Mouse (Mus musculus) MEL (cell line): ENCODE data around the gene Neurl4. TPM values are rescaled to one million over a fixed set of nuclear protein-coding genes. Genes with fewer than 3 reads are reported as not detected.
A peak's percentile ranks its signal among the peaks of the same experiment; 100 is the strongest.

ENCODE experiments used
- DNase-seq: peaks from one replicate; pipeline ENCODE4 v3.0.0; 2011; ENCODE audit warnings: low read depth, low spot score
- H3K27ac ChIP-seq: 2 replicates; pipeline ENCODE4 v1.5.1; 2012; ENCODE audit warnings: low read depth, mild to moderate bottlenecking, control low read depth, low read length, moderate library complexity; ENCODE audit not compliant: control insufficient read depth
- H3K27me3 ChIP-seq, 2 experiments: fragments of 150-350 bp in 1 of 2; sonication (generic) in 1 of 2; 2 replicates each; pipeline ENCODE4 v1.6.1; 2012; ENCODE audit warnings: low read length in 2 of 2, mild to moderate bottlenecking in 2 of 2, improper control_type of control experiment in 1 of 2, moderate library complexity in 1 of 2; ENCODE audit not compliant: insufficient read depth in 2 of 2, control insufficient read depth in 1 of 2
- H3K36me3 ChIP-seq, 2 experiments: 2 replicates each; pipeline ENCODE4 v1.6.1; 2012 to 2014; ENCODE audit warnings: low read length in 2 of 2, improper control_type of control experiment in 1 of 2, inconsistent platforms in 1 of 2, mild to moderate bottlenecking in 1 of 2; ENCODE audit not compliant: insufficient read depth in 2 of 2, control insufficient read depth in 1 of 2
- H3K4me1 ChIP-seq, 2 experiments: fragments of 150-350 bp in 1 of 2; sonication (generic) in 1 of 2; 2 replicates each; pipeline ENCODE4 v1.6.1; 2012; ENCODE audit warnings: low read length in 2 of 2, improper control_type of control experiment in 1 of 2, mild to moderate bottlenecking in 1 of 2; ENCODE audit not compliant: insufficient read depth in 2 of 2, control insufficient read depth in 1 of 2
- H3K4me3 ChIP-seq, 2 experiments: fragments of 150-350 bp in 1 of 2; sonication (generic) in 1 of 2; 2 replicates each; pipeline ENCODE4 v1.5.1; 2012; ENCODE audit warnings: low read depth in 2 of 2, low read length in 2 of 2, mild to moderate bottlenecking in 2 of 2, moderate library complexity in 2 of 2, control low read depth in 1 of 2, improper control_type of control experiment in 1 of 2; ENCODE audit not compliant: control insufficient read depth in 1 of 2, insufficient read depth in 1 of 2
- H3K79me2 ChIP-seq: 2 replicates; pipeline ENCODE4 v1.6.1; 2012; ENCODE audit warnings: mild to moderate bottlenecking, low read length, moderate library complexity; ENCODE audit not compliant: control insufficient read depth, poor library complexity, insufficient read depth
- H3K9ac ChIP-seq: 2 replicates; pipeline ENCODE4 v1.6.1; 2012; ENCODE audit warnings: low read depth, mild to moderate bottlenecking, control low read depth, low read length, moderate library complexity; ENCODE audit not compliant: control insufficient read depth, poor library complexity, severe bottlenecking
- H3K9me3 ChIP-seq: fragments of 150-350 bp; sonication (generic); replicated peaks from 2 replicates; pipeline ENCODE4 v1.6.1; 2012; ENCODE audit warnings: mild to moderate bottlenecking, low read length, improper control_type of control experiment, moderate library complexity; ENCODE audit not compliant: insufficient read depth
- BHLHE40 ChIP-seq: IDR thresholded peaks from 2 replicates; pipeline ENCODE4 v1.6.1; 2012; ENCODE audit warnings: low read depth, mild to moderate bottlenecking, inconsistent platforms, low read length, improper control_type of control experiment, borderline replicate concordance
- CHD1 ChIP-seq: IDR thresholded peaks from 2 replicates; pipeline ENCODE4 v1.6.1; 2012; ENCODE audit warnings: low read depth, mild to moderate bottlenecking, inconsistent platforms, low read length, improper control_type of control experiment
- CHD2 ChIP-seq: IDR thresholded peaks from 2 replicates; pipeline ENCODE4 v1.6.1; 2011; ENCODE audit warnings: low read length, improper control_type of control experiment
- CTCF ChIP-seq, 3 experiments: IDR thresholded peaks in 2 of 3; conservative IDR thresholded peaks in 1 of 3; 2 replicates each; pipeline ENCODE4 v1.5.1; 2011 to 2012; ENCODE audit warnings: low read length in 3 of 3, low read depth in 2 of 3, mild to moderate bottlenecking in 2 of 3, improper control_type of control experiment in 1 of 3, inconsistent platforms in 1 of 3, mixed read lengths in 1 of 3, moderate library complexity in 1 of 3; ENCODE audit not compliant: control insufficient read depth in 1 of 3, insufficient read depth in 1 of 3, poor library complexity in 1 of 3, severe bottlenecking in 1 of 3
- EP300 ChIP-seq, 2 experiments: IDR thresholded peaks; 2 replicates each; pipeline ENCODE4 v1.6.1; 2011; ENCODE audit warnings: improper control_type of control experiment in 2 of 2, low read length in 2 of 2, low read depth in 1 of 2, mild to moderate bottlenecking in 1 of 2
- ETS1 ChIP-seq: IDR thresholded peaks from 2 replicates; pipeline ENCODE4 v1.6.1; 2012; ENCODE audit warnings: low read depth, mild to moderate bottlenecking, inconsistent platforms, low read length, improper control_type of control experiment, moderate library complexity
- GATA1 ChIP-seq: IDR thresholded peaks from 2 replicates; pipeline ENCODE4 v1.6.1; 2011; ENCODE audit warnings: low read depth, low read length, improper control_type of control experiment
- HCFC1 ChIP-seq: IDR thresholded peaks from 2 replicates; pipeline ENCODE4 v1.6.1; 2012; ENCODE audit warnings: low read depth, mild to moderate bottlenecking, inconsistent platforms, low read length, improper control_type of control experiment, moderate library complexity
- JUND ChIP-seq: IDR thresholded peaks from 2 replicates; pipeline ENCODE4 v1.6.1; 2011; ENCODE audit warnings: low read depth, mild to moderate bottlenecking, improper control_type of control experiment, low read length
- KAT2A ChIP-seq: conservative IDR thresholded peaks from 2 replicates; pipeline ENCODE4 v1.6.1; 2012; ENCODE audit warnings: low read depth, low read length, improper control_type of control experiment, inconsistent platforms
- MAX ChIP-seq: IDR thresholded peaks from 2 replicates; pipeline ENCODE4 v1.6.1; 2011; ENCODE audit warnings: low read length, improper control_type of control experiment
- MEF2A ChIP-seq: IDR thresholded peaks from 2 replicates; pipeline ENCODE4 v1.6.1; 2014; ENCODE audit warnings: low read depth, mild to moderate bottlenecking, inconsistent platforms, low read length, improper control_type of control experiment; ENCODE audit not compliant: poor library complexity, insufficient replicate concordance, severe bottlenecking; ENCODE audit errors: extremely low read depth
- MXI1 ChIP-seq: IDR thresholded peaks from 2 replicates; pipeline ENCODE4 v1.6.1; 2011; ENCODE audit warnings: mild to moderate bottlenecking, low read depth, low read length, improper control_type of control experiment
- MYB ChIP-seq: IDR thresholded peaks from 2 replicates; pipeline ENCODE4 v1.6.1; 2011; ENCODE audit warnings: mild to moderate bottlenecking, low read depth, low read length, improper control_type of control experiment
- MYC ChIP-seq: IDR thresholded peaks from 2 replicates; pipeline ENCODE4 v1.6.1; 2011; ENCODE audit warnings: low read depth, mild to moderate bottlenecking, low read length, improper control_type of control experiment, moderate library complexity
- NELFE ChIP-seq: IDR thresholded peaks from 2 replicates; pipeline ENCODE4 v1.6.1; 2011; ENCODE audit warnings: low read depth, low read length, improper control_type of control experiment
- NRF1 ChIP-seq: IDR thresholded peaks from 2 replicates; pipeline ENCODE4 v1.6.1; 2014; ENCODE audit warnings: low read depth, mild to moderate bottlenecking, inconsistent platforms, low read length, improper control_type of control experiment, moderate library complexity; ENCODE audit not compliant: poor library complexity, insufficient read depth, severe bottlenecking
- POLR2A ChIP-seq, 2 experiments: IDR thresholded peaks; 2 replicates each; pipeline ENCODE4 v1.6.1; 2011 to 2012; ENCODE audit warnings: low read length in 2 of 2, mild to moderate bottlenecking in 2 of 2, control low read depth in 1 of 2, improper control_type of control experiment in 1 of 2, low read depth in 1 of 2, moderate library complexity in 1 of 2; ENCODE audit not compliant: control insufficient read depth in 1 of 2, insufficient read depth in 1 of 2, poor library complexity in 1 of 2
- POLR2AphosphoS2 ChIP-seq: IDR thresholded peaks from 2 replicates; pipeline ENCODE4 v1.6.1; 2011; ENCODE audit warnings: low read length, improper control_type of control experiment
- RAD21 ChIP-seq: IDR thresholded peaks from 2 replicates; pipeline ENCODE4 v1.6.1; 2011; ENCODE audit warnings: mild to moderate bottlenecking, low read depth, low read length, improper control_type of control experiment
- RCOR1 ChIP-seq: IDR thresholded peaks from 2 replicates; pipeline ENCODE4 v1.6.1; 2012; ENCODE audit warnings: low read depth, mild to moderate bottlenecking, inconsistent platforms, low read length, improper control_type of control experiment
- TBP ChIP-seq: IDR thresholded peaks from 2 replicates; pipeline ENCODE4 v1.8.0; 2011; ENCODE audit warnings: low read depth, low read length, improper control_type of control experiment
- USF1 ChIP-seq: IDR thresholded peaks from 2 replicates; pipeline ENCODE4 v1.6.1; 2014; ENCODE audit warnings: low read depth, mild to moderate bottlenecking, inconsistent platforms, low read length, improper control_type of control experiment, moderate library complexity
- USF2 ChIP-seq, 2 experiments: IDR thresholded peaks; 2 replicates each; pipeline ENCODE4 v1.6.1; 2011 to 2012; ENCODE audit warnings: improper control_type of control experiment in 2 of 2, low read length in 2 of 2, borderline replicate concordance in 1 of 2, inconsistent platforms in 1 of 2, low read depth in 1 of 2, mild to moderate bottlenecking in 1 of 2; ENCODE audit not compliant: insufficient read depth in 1 of 2
- ZKSCAN1 ChIP-seq: IDR thresholded peaks from 2 replicates; pipeline ENCODE4 v1.6.1; 2012; ENCODE audit warnings: low read depth, mild to moderate bottlenecking, inconsistent platforms, low read length, improper control_type of control experiment, moderate library complexity
- ZMIZ1 ChIP-seq: IDR thresholded peaks from 2 replicates; pipeline ENCODE4 v1.6.1; 2012; ENCODE audit warnings: low read depth, mild to moderate bottlenecking, inconsistent platforms, low read length, improper control_type of control experiment, moderate library complexity
- ZNF384 ChIP-seq: IDR thresholded peaks from 2 replicates; pipeline ENCODE4 v1.6.1; 2012; ENCODE audit warnings: low read depth, mild to moderate bottlenecking, inconsistent platforms, low read length, improper control_type of control experiment
- polyA plus RNA-seq, 2 experiments: library from polyadenylated mRNA; stranded (reverse) in 1 of 2; unstranded in 1 of 2; fragments of >175 nt in 1 of 2; fragments of >200 nt in 1 of 2; gene quantifications; 2 replicates each; pipeline versions ENCODE4 v1.2.1 to v1.2.4; 2012; ENCODE audit warnings: low replicate concordance in 2 of 2, low read depth in 1 of 2; ENCODE audit not compliant: insufficient read length in 2 of 2, insufficient read depth in 1 of 2, missing spikeins in 1 of 2
- total RNA-seq: library from RNA; depleted of rRNA; stranded (reverse); fragments of 300-350 nt; gene quantifications from 2 replicates; pipeline ENCODE4 v1.2.3, GENCODE M21; 2012

Neurl4 gene
- total and polyA plus RNA-seq, 3 experiments: 50.9 to 58.0 TPM; not detected in 1

GRCm38 (mm10) chr11:69921114-69922011, 20.5 kb downstream of the Neurl4 start, which contains the start of gene Eif5a (continued):
- peak; percentile 97 for TF ChIP-seq USF1
- TF ChIP-seq CHD2: no peak
- peak; percentile 95 to 99 for TF ChIP-seq POLR2A (IDR thresholded peaks at IDR 0.05; ENCODE audit: control insufficient read depth in 1 of 2, insufficient read depth in 1 of 2, low read depth in 1 of 2, low read length in 2 of 2, poor library complexity in 1 of 2)
- no peak for TF ChIP-seq GATA1
- peak; percentile 99 for TF ChIP-seq POLR2AphosphoS2
- peak; percentile 66; the same call in 1 of the 2 replicates for TF ChIP-seq ZKSCAN1
- no peak for TF ChIP-seq RAD21
- peak; percentile 49 to 62 (median 59) for TF ChIP-seq CTCF (IDR thresholded peaks at IDR 0.05 in 2 of 3, conservative IDR thresholded peaks at IDR 0.05 in 1 of 3; ENCODE audit: control insufficient read depth in 1 of 3, insufficient read depth in 1 of 3, low read depth in 2 of 3, low read length in 3 of 3, poor library complexity in 1 of 3, severe bottlenecking in 1 of 3)
- TF ChIP-seq RCOR1: no peak; the same call in 1 of the 2 replicates
- TF ChIP-seq HCFC1: peak; percentile 84; the same call in 1 of the 2 replicates
- TF ChIP-seq ZNF384: peak; percentile 100
- peak; percentile 94 for TF ChIP-seq BHLHE40
- peak; percentile 95 for TF ChIP-seq NELFE
- TF ChIP-seq MXI1: peak; percentile 98

- peaks cover 41% of the 10 kb centered on the region for H3K79me2 ChIP-seq
- DNase-seq: peak; percentile 70
- peak overlapping the region; percentile 57 to 77 for H3K4me3 ChIP-seq
- H3K36me3 ChIP-seq: peaks cover 22 to 38% of the 10 kb centered on the region in 2 experiments
- no peaks in the 10 kb centered on the region for H3K9me3 ChIP-seq
- no peaks in the 10 kb centered on the region for H3K27me3 ChIP-seq
- H3K27ac ChIP-seq: peak overlapping the region; percentile 98
- peak overlapping the region; percentile 89 for H3K9ac ChIP-seq
- peaks cover 13 to 29% of the 10 kb centered on the region in 2 experiments for H3K4me1 ChIP-seq
- peak; percentile 79; the same call in 1 of the 2 replicates for TF ChIP-seq JUND
- no peak for TF ChIP-seq MYB
- peak; percentile 7; the same call in 1 of the 2 replicates for TF ChIP-seq ETS1
- no peak for TF ChIP-seq POLR2AphosphoS2
- TF ChIP-seq ZMIZ1: peak; percentile 11; the same call in 1 of the 2 replicates
- peak; percentile 54; the same call in 1 of the 2 replicates for TF ChIP-seq RCOR1
- no peak for TF ChIP-seq MAX
- TF ChIP-seq POLR2A (IDR thresholded peaks at IDR 0.05; ENCODE audit: control insufficient read depth in 1 of 2, insufficient read depth in 1 of 2, low read depth in 1 of 2, low read length in 2 of 2, poor library complexity in 1 of 2): no peak
- peak in 1 of 3 experiments; percentile 45; a peak in 2 of 6 replicates for TF ChIP-seq CTCF (IDR thresholded peaks at IDR 0.05 in 2 of 3, conservative IDR thresholded peaks at IDR 0.05 in 1 of 3; ENCODE audit: control insufficient read depth in 1 of 3, insufficient read depth in 1 of 3, low read depth in 2 of 3, low read length in 3 of 3, poor library complexity in 1 of 3, severe bottlenecking in 1 of 3)
- peak; percentile 50; the same call in 1 of the 2 replicates for TF ChIP-seq ZNF384
- no peak for TF ChIP-seq KAT2A
- TF ChIP-seq NELFE: no peak
- TF ChIP-seq TBP: no peak
- TF ChIP-seq EP300 (IDR thresholded peaks at IDR 0.05; ENCODE audit: low read depth in 1 of 2, low read length in 2 of 2): peak; percentile 19 to 63; a peak in 1 of 4 replicates
- TF ChIP-seq RAD21: peak; percentile 29
- peak; percentile 97 for TF ChIP-seq CHD1
- TF ChIP-seq NRF1: peak; percentile 21; the same call in 1 of the 2 replicates
- TF ChIP-seq USF2 (IDR thresholded peaks at IDR 0.05; ENCODE audit: borderline replicate concordance in 1 of 2, insufficient read depth in 1 of 2, low read depth in 1 of 2, low read length in 2 of 2): no peak
- no peak for TF ChIP-seq MYC
- no peak for TF ChIP-seq MEF2A
- TF ChIP-seq USF1: no peak
- TF ChIP-seq GATA1: peak; percentile 84
- no peak for TF ChIP-seq HCFC1
Measured at GRCm38 (mm10) chr11:69922012-69922756, 21.3 kb downstream of the Neurl4 start.
